Mouse (Mus musculus) midbrain, embryonic 14.5 days (tissue): ENCODE data around the gene Pigp. TPM values are rescaled to one million over a fixed set of nuclear protein-coding genes. Genes with fewer than 3 reads are reported as not detected.

Experiments used
- ATAC-seq: fragments of 200-750 bp; cut with Nextera tagmentation; 2 replicates; pipeline ENCODE4 v1.8.0; 2017; ENCODE audit warnings: moderate number of reproducible peaks, moderate library complexity; ENCODE audit not compliant: low FRiP score, low TSS enrichment
- DNase-seq: peaks from one replicate; pipeline ENCODE4 v3.0.0-alpha.2; 2015
- H3K27ac ChIP-seq: fragments of 300-500 bp; sonication (generic); replicated peaks from 2 replicates; pipeline ENCODE4 v1.5.1; 2014; ENCODE audit warnings: mild to moderate bottlenecking, low read depth, low read length, moderate library complexity
- H3K27me3 ChIP-seq: fragments of 300-500 bp; sonication (generic); 2 replicates; pipeline ENCODE4 v1.6.1; 2014; ENCODE audit warnings: low read length, control low read depth, mixed read lengths; ENCODE audit not compliant: control insufficient read depth, insufficient read depth
- H3K36me3 ChIP-seq: fragments of 300-500 bp; sonication (generic); 2 replicates; pipeline ENCODE4 v1.6.1; 2014; ENCODE audit warnings: low read length, control low read depth; ENCODE audit not compliant: control insufficient read depth, insufficient read depth
- H3K4me1 ChIP-seq: fragments of 300-500 bp; sonication (generic); 2 replicates; pipeline ENCODE4 v1.6.1; 2014; ENCODE audit warnings: mild to moderate bottlenecking, antibody characterized with exemption, low read length, control low read depth; ENCODE audit not compliant: control insufficient read depth, insufficient read depth
- H3K4me2 ChIP-seq: fragments of 300-500 bp; sonication (generic); 2 replicates; pipeline ENCODE4 v1.6.1; 2014; ENCODE audit warnings: mild to moderate bottlenecking, low read length, moderate library complexity
- H3K4me3 ChIP-seq: fragments of 300-500 bp; sonication (generic); replicated peaks from 2 replicates; pipeline ENCODE4 v1.5.1; 2014; ENCODE audit warnings: low read depth, low read length
- H3K9ac ChIP-seq: fragments of 300-500 bp; sonication (generic); replicated peaks from 2 replicates; pipeline ENCODE4 v1.6.1; 2014; ENCODE audit warnings: mild to moderate bottlenecking, low read length, moderate library complexity
- H3K9me3 ChIP-seq: fragments of 300-500 bp; sonication (generic); 2 replicates; pipeline ENCODE4 v1.6.1; 2016; ENCODE audit warnings: low read length, control low read depth, mixed read lengths; ENCODE audit not compliant: control insufficient read depth
- WGBS: fragments of 180-500 bp; shearing (Covaris S2); extraction: QIAGEN DNeasy Blood & Tissue Kit; methylation state at CpG from one replicate; pipeline ENCODE4 v1.1.7; 2014; 5-methylcytosine and 5-hydroxymethylcytosine counted together
- polyA plus RNA-seq: library from polyadenylated mRNA; unstranded; fragments of >200 nt; fragmentation: Nextera tagmentation; extraction: Ambion mirVana; gene quantifications from 2 replicates; pipeline ENCODE4 v1.2.1, GENCODE M21; 2014

Pigp gene
- polyA plus RNA-seq, result 103 and 163 TPM in 2 replicates

- H3K4me1 ChIP-seq, result peaks cover 37% of the 10 kb centered on the region
- ATAC-seq (peak; percentile 85), DNase-seq (peak; percentile 95)
- WGBS, result under 1% methylated on average over 41 of the region's 43 CpGs
- H3K9me3 ChIP-seq, result no peaks in the 10 kb centered on the region
- peak within 1 kb of the TSS; percentile 96 for H3K4me3 ChIP-seq
- 0 out of 2 replicates have a peak, but pooled peaks cover 2% of the 10 kb centered on the region for H3K36me3 ChIP-seq
- peak within 1 kb of the TSS; percentile 99 for H3K9ac ChIP-seq
- peak within 1 kb of the TSS; percentile 73 for H3K4me2 ChIP-seq
- H3K27ac ChIP-seq, result peak within 1 kb of the TSS; percentile 99
- no peaks in the 10 kb centered on the region for H3K27me3 ChIP-seq
Observed at GRCm38 (mm10) chr16:94371301-94371931, at the start of gene Pigp. Gene Pigp (minus strand): TSS chr16:94371842.

- no peak overlapping the region for H3K27ac ChIP-seq
- no peak; the same call in 1 of the 2 replicates for ATAC-seq
- no peaks in the 10 kb centered on the region for H3K9me3 ChIP-seq
- no peak overlapping the region for H3K4me3 ChIP-seq
- no peak overlapping the region for H3K9ac ChIP-seq
- no peak for DNase-seq
- no peaks in the 10 kb centered on the region for H3K27me3 ChIP-seq
- no peak overlapping the region for H3K4me2 ChIP-seq
- peaks cover 91% of the 10 kb centered on the region for H3K36me3 ChIP-seq
- H3K4me1 ChIP-seq, result no peaks in the 10 kb centered on the region
- WGBS, result 94% methylated on average over 3 of the region's 3 CpGs
Observed at GRCm38 (mm10) chr16:94420498-94420897, 48.9 kb upstream of the Pigp start.

- ATAC-seq (no peak), DNase-seq (no peak)
- Histone ChIP-seq H3K4me2 (no peak overlapping the region), H3K4me1 (no peaks in the 10 kb centered on the region), H3K9ac (no peak overlapping the region), H3K27me3 (no peaks in the 10 kb centered on the region), H3K4me3 (no peak overlapping the region), H3K27ac (no peak overlapping the region), H3K9me3 (no peaks in the 10 kb centered on the region), H3K36me3 (peaks cover 81% of the 10 kb centered on the region)
- 97% methylated on average over 6 of the region's 6 CpGs for WGBS
Observed at GRCm38 (mm10) chr16:94414151-94414550, 42.5 kb upstream of the Pigp start.

GRCm38 (mm10) chr16:94412760-94413159 is 41.1 kb upstream of the Pigp start:
- H3K4me3 ChIP-seq, result no peak overlapping the region
- H3K4me1 ChIP-seq, result no peaks in the 10 kb centered on the region
- no peaks in the 10 kb centered on the region for H3K9me3 ChIP-seq
- peaks cover 77% of the 10 kb centered on the region for H3K36me3 ChIP-seq
- no peak overlapping the region for H3K27ac ChIP-seq
- H3K27me3 ChIP-seq, result no peaks in the 10 kb centered on the region
- ATAC-seq, result no peak
- H3K4me2 ChIP-seq, result no peak overlapping the region
- DNase-seq, result no peak
- WGBS, result 89% methylated on average over 4 of the region's 4 CpGs
- no peak overlapping the region for H3K9ac ChIP-seq

GRCm38 (mm10) chr16:94412198-94412597 is 40.6 kb upstream of the Pigp start:
- H3K4me1 ChIP-seq, result no peaks in the 10 kb centered on the region
- DNase-seq (no peak), ATAC-seq (no peak)
- H3K9ac ChIP-seq, result no peak overlapping the region
- no peak overlapping the region for H3K4me3 ChIP-seq
- no peaks in the 10 kb centered on the region for H3K9me3 ChIP-seq
- no peak overlapping the region for H3K4me2 ChIP-seq
- H3K36me3 ChIP-seq, result peaks cover 78% of the 10 kb centered on the region
- H3K27me3 ChIP-seq, result no peaks in the 10 kb centered on the region
- WGBS, result 90% methylated on average over 2 of the region's 2 CpGs
- H3K27ac ChIP-seq, result no peak overlapping the region

GRCm38 (mm10) chr16:94411287-94411686 is 39.6 kb upstream of the Pigp start:
- peaks cover 80% of the 10 kb centered on the region for H3K36me3 ChIP-seq
- no peak overlapping the region for H3K9ac ChIP-seq
- DNase-seq (no peak), ATAC-seq (no peak)
- no peaks in the 10 kb centered on the region for H3K4me1 ChIP-seq
- no peak overlapping the region for H3K4me3 ChIP-seq
- H3K9me3 ChIP-seq, result no peaks in the 10 kb centered on the region
- no peak overlapping the region for H3K27ac ChIP-seq
- WGBS, result 91% methylated on average over 3 of the region's 3 CpGs
- H3K4me2 ChIP-seq, result no peak overlapping the region
- no peaks in the 10 kb centered on the region for H3K27me3 ChIP-seq

- Histone ChIP-seq H3K27ac (no peak overlapping the region), H3K9ac (no peak overlapping the region), H3K4me2 (no peak overlapping the region), H3K27me3 (no peaks in the 10 kb centered on the region), H3K4me1 (no peaks in the 10 kb centered on the region), H3K9me3 (no peaks in the 10 kb centered on the region), H3K4me3 (no peak overlapping the region), H3K36me3 (peaks cover 27% of the 10 kb centered on the region)
- WGBS, result 91% methylated on average over 4 of the region's 4 CpGs
- DNase-seq (no peak), ATAC-seq (no peak)
Observed at GRCm38 (mm10) chr16:94402185-94402584, 30.5 kb upstream of the Pigp start.

GRCm38 (mm10) chr16:94401636-94402035 is 30.0 kb upstream of the Pigp start:
- ATAC-seq, result no peak
- Histone ChIP-seq H3K4me2 (no peak overlapping the region), H3K9ac (no peak overlapping the region), H3K4me3 (no peak overlapping the region), H3K4me1 (no peaks in the 10 kb centered on the region), H3K9me3 (no peaks in the 10 kb centered on the region), H3K27ac (no peak overlapping the region), H3K27me3 (no peaks in the 10 kb centered on the region), H3K36me3 (peaks cover 22% of the 10 kb centered on the region)
- WGBS, result 36% methylated on average over 2 of the region's 2 CpGs
- no peak for DNase-seq

GRCm38 (mm10) chr16:94399141-94399540 is 27.5 kb upstream of the Pigp start:
- ATAC-seq, result no peak
- Histone ChIP-seq H3K9ac (no peak overlapping the region), H3K4me2 (no peak overlapping the region), H3K36me3 (peaks cover 26% of the 10 kb centered on the region), H3K27me3 (no peaks in the 10 kb centered on the region), H3K4me1 (no peaks in the 10 kb centered on the region), H3K4me3 (no peak overlapping the region), H3K9me3 (no peaks in the 10 kb centered on the region), H3K27ac (no peak overlapping the region)
- 93% methylated on average over 2 of the region's 2 CpGs for WGBS
- no peak for DNase-seq
